Mouse (Mus musculus) liver, adult 2 months (tissue): ENCODE results near the gene Actr1b. TPM values are rescaled to one million over a fixed set of nuclear protein-coding genes. Genes with fewer than 3 reads are reported as not detected.

Experiments used
- DNase-seq: peaks from one replicate; pipeline ENCODE4 v3.0.0-alpha.2; 2011; ENCODE audit warnings: low read depth, low spot score; ENCODE audit errors: extremely low read depth
- H3K27ac ChIP-seq: fragments of 200-500 bp; replicated peaks from 2 replicates; pipeline ENCODE4 v1.5.1; 2012; ENCODE audit warnings: low read depth, mild to moderate bottlenecking, control low read depth, inconsistent platforms, low read length; ENCODE audit not compliant: insufficient read depth
- H3K27me3 ChIP-seq: fragments of 200-500 bp; 2 replicates; pipeline ENCODE4 v1.6.1; 2012; ENCODE audit warnings: mild to moderate bottlenecking, moderate library complexity, low read length, inconsistent platforms; ENCODE audit not compliant: control insufficient read depth, insufficient read depth
- H3K36me3 ChIP-seq: fragments of 200-500 bp; 2 replicates; pipeline ENCODE4 v1.6.1; 2012; ENCODE audit warnings: low read length, inconsistent platforms; ENCODE audit not compliant: control insufficient read depth, insufficient read depth
- H3K4me1 ChIP-seq: fragments of 200-500 bp; 2 replicates; pipeline ENCODE4 v1.6.1; 2011; ENCODE audit warnings: low read length; ENCODE audit not compliant: control insufficient read depth, insufficient read depth
- H3K4me3 ChIP-seq: fragments of 200-500 bp; 2 replicates; pipeline ENCODE4 v1.5.1; 2011; ENCODE audit warnings: low read depth, mild to moderate bottlenecking, control low read depth, low read length, moderate library complexity; ENCODE audit not compliant: insufficient read depth
- H3K79me2 ChIP-seq: fragments of 200-500 bp; 2 replicates; pipeline ENCODE4 v1.6.1; 2012; ENCODE audit warnings: inconsistent platforms, mild to moderate bottlenecking, low read length, moderate library complexity; ENCODE audit not compliant: control insufficient read depth, insufficient read depth
- H3K9ac ChIP-seq: fragments of 200-500 bp; 2 replicates; pipeline ENCODE4 v1.6.1; 2012; ENCODE audit warnings: low read depth, mild to moderate bottlenecking, control low read depth, inconsistent platforms, low read length
- CTCF ChIP-seq: fragments of 200-500 bp; IDR thresholded peaks from 2 replicates; pipeline ENCODE4 v1.5.1; 2011; ENCODE audit warnings: low read depth, low read length, control low read depth
- POLR2A ChIP-seq: fragments of 200-500 bp; IDR thresholded peaks from 2 replicates; pipeline ENCODE4 v1.6.1; 2011; ENCODE audit warnings: low read length, control low read depth; ENCODE audit not compliant: insufficient read depth; ENCODE audit errors: extremely low read depth
- WGBS: fragments of 180-500 bp; shearing (Covaris S2); methylation state at CpG from one replicate; pipeline ENCODE4 v1.1.7; 2018; 5-methylcytosine and 5-hydroxymethylcytosine counted together
- polyA plus RNA-seq: library from polyadenylated mRNA; depleted of rRNA; stranded (reverse); fragments of >200 nt; gene quantifications from 2 replicates; pipeline ENCODE4 v1.2.3, GENCODE M21; 2012
- total RNA-seq: library from RNA; depleted of rRNA; stranded (reverse); fragments of >200 nt; gene quantifications from 2 replicates; pipeline ENCODE4 v1.2.3, GENCODE M21; 2014

Gene Actr1b
- total and polyA plus RNA-seq, 2 experiments = 34.9 to 71.3 TPM

GRCm38 (mm10) chr1:36709055-36709853 lies 5.0 kb downstream of the Actr1b start:
- WGBS = under 1% methylated on average over 33 of the region's 33 CpGs
- Histone ChIP-seq H3K9ac (peak overlapping the region; percentile 97), H3K36me3 (peaks cover 9% of the 10 kb centered on the region), H3K4me1 (peaks cover 10% of the 10 kb centered on the region), H3K4me3 (peak overlapping the region; percentile 96), H3K79me2 (peaks cover 5% of the 10 kb centered on the region), H3K27ac (peak overlapping the region; percentile 67), H3K27me3 (no peaks in the 10 kb centered on the region)
- peak; percentile 23 for DNase-seq
- TF ChIP-seq POLR2A (no peak), CTCF (peak; percentile 34; the same call in 1 of the 2 replicates)

- Histone ChIP-seq H3K27me3 (no peaks in the 10 kb centered on the region), H3K4me3 (no peak overlapping the region), H3K36me3 (peaks cover 9% of the 10 kb centered on the region), H3K4me1 (peaks cover 10% of the 10 kb centered on the region), H3K9ac (peak overlapping the region; percentile 97; the same call in 1 of the 2 replicates), H3K27ac (no peak overlapping the region), H3K79me2 (peaks cover 5% of the 10 kb centered on the region)
- 22% methylated on average over 1 of the region's 1 CpGs for WGBS
- peak; percentile 44 for DNase-seq
- no peak for TF ChIP-seq CTCF
- no peak for TF ChIP-seq POLR2A
Observed at GRCm38 (mm10) chr1:36708626-36709025, 5.6 kb downstream of the Actr1b start.

- Histone ChIP-seq H3K27me3 (no peaks in the 10 kb centered on the region), H3K4me1 (peaks cover 10% of the 10 kb centered on the region), H3K27ac (no peak overlapping the region), H3K36me3 (peaks cover 9% of the 10 kb centered on the region), H3K9ac (no peak overlapping the region), H3K79me2 (peaks cover 5% of the 10 kb centered on the region), H3K4me3 (no peak overlapping the region)
- TF ChIP-seq POLR2A (no peak), CTCF (no peak)
- WGBS = 91% methylated on average over 3 of the region's 3 CpGs
- no peak for DNase-seq
Observed at GRCm38 (mm10) chr1:36707797-36708196, 6.4 kb downstream of the Actr1b start.

- Histone ChIP-seq H3K27me3 (no peaks in the 10 kb centered on the region), H3K9ac (no peak overlapping the region), H3K4me1 (peaks cover 10% of the 10 kb centered on the region), H3K4me3 (no peak overlapping the region), H3K36me3 (peaks cover 9% of the 10 kb centered on the region), H3K79me2 (peaks cover 5% of the 10 kb centered on the region), H3K27ac (no peak overlapping the region)
- no peak for DNase-seq
- TF ChIP-seq CTCF = no peak
- TF ChIP-seq POLR2A = no peak
- 76% methylated on average over 2 of the region's 2 CpGs for WGBS
Observed at GRCm38 (mm10) chr1:36707166-36707565, 7.1 kb downstream of the Actr1b start.

GRCm38 (mm10) chr1:36697030-36697429 lies 17.2 kb downstream of the Actr1b start:
- H3K27me3 ChIP-seq = no peaks in the 10 kb centered on the region
- H3K9ac ChIP-seq = no peak overlapping the region
- peaks cover 4% of the 10 kb centered on the region; the same call in 1 of the 2 replicates for H3K4me1 ChIP-seq
- peaks cover 20% of the 10 kb centered on the region for H3K36me3 ChIP-seq
- 84% methylated on average over 5 of the region's 5 CpGs for WGBS
- H3K4me3 ChIP-seq = no peak overlapping the region
- H3K79me2 ChIP-seq = 0 out of 2 replicates have a peak, but pooled peaks cover under 1% of the 10 kb centered on the region
- no peak for DNase-seq
- TF ChIP-seq CTCF = no peak
- TF ChIP-seq POLR2A = no peak
- no peak overlapping the region for H3K27ac ChIP-seq

GRCm38 (mm10) chr1:36696411-36696810 lies 17.8 kb downstream of the Actr1b start:
- Histone ChIP-seq H3K27me3 (no peaks in the 10 kb centered on the region), H3K9ac (no peak overlapping the region), H3K36me3 (peaks cover 20% of the 10 kb centered on the region), H3K4me3 (no peak overlapping the region), H3K79me2 (peaks cover 7% of the 10 kb centered on the region; the same call in 1 of the 2 replicates), H3K27ac (no peak overlapping the region), H3K4me1 (peaks cover 4% of the 10 kb centered on the region; the same call in 1 of the 2 replicates)
- DNase-seq = no peak
- no peak for TF ChIP-seq POLR2A
- TF ChIP-seq CTCF = no peak
- WGBS = 60% methylated on average over 6 of the region's 6 CpGs
